Mouse (Mus musculus) embryo, embryonic 11.5 days (tissue): ENCODE data around the gene Vdr.
"Not testable (repeated sequence)": the region's sequence is repeated elsewhere in the genome, so short reads cannot be mapped to it uniquely, and the experiment has no call there.

ENCODE experiments used
- DNase-seq: peaks from one replicate; pipeline ENCODE4 v3.0.0-alpha.2; 2012; ENCODE audit warnings: low read depth, low spot score

Vdr gene

GRCm38 (mm10) chr15:97880441-97880840 is 30.0 kb downstream of the Vdr start:
- no peak for DNase-seq

GRCm38 (mm10) chr15:97878696-97879328 is 31.6 kb downstream of the Vdr start:
- DNase-seq: no peak

GRCm38 (mm10) chr15:97875784-97876183 is 34.6 kb downstream of the Vdr start:
- DNase-seq: no peak

- DNase-seq: no peak
Observed at GRCm38 (mm10) chr15:97873717-97874116, 36.7 kb downstream of the Vdr start.

- DNase-seq: no peak
Observed at GRCm38 (mm10) chr15:97872161-97872560, 38.3 kb downstream of the Vdr start.

- DNase-seq: no peak
Observed at GRCm38 (mm10) chr15:97871055-97872030, 39.1 kb downstream of the Vdr start.

GRCm38 (mm10) chr15:97870116-97870515 is 40.3 kb downstream of the Vdr start:
- not testable (repeated sequence) for DNase-seq

- DNase-seq: no peak
Observed at GRCm38 (mm10) chr15:97868985-97869384, 41.4 kb downstream of the Vdr start.

GRCm38 (mm10) chr15:97865988-97866387 is 44.4 kb downstream of the Vdr start:
- DNase-seq: no peak

- DNase-seq: no peak
Observed at GRCm38 (mm10) chr15:97865175-97865574, 45.3 kb downstream of the Vdr start.

GRCm38 (mm10) chr15:97864361-97865045 is 45.9 kb downstream of the Vdr start:
- DNase-seq: no peak

GRCm38 (mm10) chr15:97863494-97863881 is 46.9 kb downstream of the Vdr start:
- DNase-seq: no peak

- no peak for DNase-seq
Observed at GRCm38 (mm10) chr15:97862881-97863493, 47.4 kb downstream of the Vdr start.

GRCm38 (mm10) chr15:97860353-97860752 is 50.1 kb downstream of the Vdr start:
- no peak for DNase-seq

GRCm38 (mm10) chr15:97858431-97858830 is 52.0 kb downstream of the Vdr start:
- no peak for DNase-seq

- DNase-seq: no peak
Observed at GRCm38 (mm10) chr15:97854551-97854950, 55.9 kb downstream of the Vdr start.

GRCm38 (mm10) chr15:97854059-97854458 is 56.4 kb downstream of the Vdr start:
- no peak for DNase-seq

GRCm38 (mm10) chr15:97852291-97852690 is 58.1 kb downstream of the Vdr start:
- no peak for DNase-seq

GRCm38 (mm10) chr15:97851011-97851410 is 59.4 kb downstream of the Vdr start:
- no peak for DNase-seq

- no peak for DNase-seq
Observed at GRCm38 (mm10) chr15:97850441-97850840, 60.0 kb downstream of the Vdr start.

GRCm38 (mm10) chr15:97849116-97849911 is 61.1 kb downstream of the Vdr start:
- peak; percentile 91 for DNase-seq
